Mouse (Mus musculus): ENCODE data around the gene Hs3st4.
A peak's percentile ranks its signal among the peaks of the same experiment; 100 is the strongest.

The Hs3st4 gene

DNA sequence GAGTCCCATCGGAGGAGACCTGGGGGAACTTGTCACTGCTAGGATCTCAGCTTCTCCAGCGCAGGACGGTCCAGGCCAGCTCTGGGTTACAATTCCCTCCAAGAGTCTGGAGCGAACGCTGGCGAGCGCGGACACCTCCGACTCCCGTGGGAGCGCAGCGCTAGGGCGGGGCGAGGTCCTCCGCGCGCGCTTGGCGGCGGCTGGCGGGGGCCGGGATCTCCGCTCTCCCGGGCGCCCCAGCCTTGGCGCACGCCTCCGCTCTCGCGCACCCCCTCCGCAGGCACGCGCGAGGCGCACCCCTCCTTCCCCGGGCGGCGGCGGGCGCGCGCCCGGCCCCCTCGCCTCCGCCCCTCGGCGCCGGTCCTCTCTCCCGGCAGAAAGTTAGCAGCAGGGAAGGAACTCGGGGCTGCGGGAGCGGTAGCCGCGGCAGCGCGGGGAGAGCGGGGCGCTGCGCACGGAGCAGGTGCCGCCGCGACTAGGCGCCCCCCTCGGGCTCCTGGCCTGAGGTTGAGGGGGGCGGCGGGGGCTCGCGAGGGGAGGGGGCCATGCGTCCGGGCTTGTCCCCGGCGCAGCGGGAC lies at the start of gene Hs3st4:
Gene Hs3st4 (plus strand): TSS at position 409 of the 578 bp plus-strand sequence.
- no peak for DNase-seq (ENCODE audit: low read depth, low spot score)

DNA sequence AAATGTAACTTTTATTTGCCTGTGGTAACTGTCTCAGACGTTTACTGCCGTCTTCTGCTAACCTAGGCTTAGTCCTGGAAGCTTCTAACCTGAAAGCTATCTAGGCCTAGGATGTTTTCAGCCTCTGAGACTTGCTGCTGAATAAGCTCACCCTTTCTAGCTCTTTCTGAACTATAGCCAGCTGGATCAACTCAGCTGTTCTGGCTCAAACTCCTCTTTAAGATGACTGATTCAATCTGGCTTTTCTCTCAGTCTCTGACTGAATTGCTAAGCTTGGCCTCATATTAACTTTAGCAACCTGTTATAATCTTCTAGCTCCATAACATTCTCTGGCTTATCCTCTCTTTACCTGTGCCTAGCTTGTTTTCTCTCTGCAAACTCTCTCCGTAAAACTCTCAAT lies 35.8 kb upstream of the Hs3st4 start:
- DNase-seq (ENCODE audit: low read depth, low spot score), result no peak

DNA sequence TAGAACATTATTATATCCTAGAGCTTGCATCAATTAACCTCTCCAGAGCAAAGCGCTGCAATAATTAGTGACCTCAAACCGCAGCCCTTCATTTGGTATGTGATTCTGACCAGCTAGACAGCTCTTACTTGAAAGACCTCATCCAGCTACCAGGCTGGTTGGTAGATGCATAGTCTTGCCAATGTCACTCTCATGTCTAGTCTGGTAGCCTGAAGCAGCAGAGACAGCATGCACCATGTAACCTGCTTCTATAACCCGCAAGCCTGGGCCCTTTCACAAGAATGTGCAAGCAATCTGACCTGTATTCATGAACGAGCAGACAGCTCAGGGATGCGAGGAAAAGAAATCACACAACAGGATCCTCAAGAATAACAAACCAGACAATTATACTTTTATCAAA lies 19.6 kb upstream of the Hs3st4 start:
- DNase-seq (ENCODE audit: low read depth, low spot score), result no peak

DNA sequence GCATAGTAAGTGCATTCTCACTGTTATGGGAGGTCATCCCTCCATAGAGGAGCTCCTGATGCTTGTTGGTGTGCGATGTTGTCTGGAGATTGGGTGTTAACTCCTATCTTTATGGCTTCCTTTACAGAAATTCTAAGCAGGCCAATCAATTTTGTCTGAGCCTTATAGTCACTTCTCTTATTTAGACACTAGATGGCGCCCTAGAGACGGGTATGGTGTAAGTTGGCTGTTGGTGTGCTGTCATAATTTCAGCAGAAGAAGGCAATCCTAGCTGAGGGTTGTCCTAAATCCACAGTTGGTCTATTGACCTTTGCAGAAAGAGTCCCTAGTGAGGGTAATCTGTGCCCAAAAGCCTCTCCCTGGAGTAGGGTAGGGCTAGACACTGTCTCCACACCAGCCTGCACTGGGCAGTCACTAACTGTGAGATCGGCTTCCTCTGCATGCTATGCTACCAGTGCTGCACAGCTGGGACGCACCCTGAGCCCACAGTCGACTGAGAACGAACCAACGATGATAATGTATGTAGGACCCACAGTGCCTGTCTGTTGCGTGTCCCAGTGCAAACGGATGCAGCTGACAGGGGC lies 18.0 kb upstream of the Hs3st4 start:
- DNase-seq (ENCODE audit: low read depth, low spot score), result peak; percentile 53

DNA sequence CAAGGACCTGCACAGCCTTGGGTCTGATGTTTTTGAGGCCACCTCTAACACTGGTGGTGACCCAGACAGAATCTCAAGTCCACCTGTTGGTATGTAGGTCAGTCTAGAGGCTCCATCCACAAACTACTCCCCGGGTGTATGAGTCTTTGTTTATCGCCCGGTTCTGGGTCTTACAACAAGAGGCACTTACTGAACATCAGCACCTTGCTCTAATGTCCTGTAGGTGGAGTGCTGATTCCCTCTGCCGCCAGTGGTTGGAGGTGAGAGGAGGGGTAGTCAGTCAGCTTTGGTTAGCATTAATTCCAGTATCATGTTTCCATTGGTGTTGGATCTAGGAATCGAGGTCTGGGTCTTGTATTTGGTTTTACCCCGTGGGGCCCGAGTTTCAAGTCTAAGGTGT lies 17.2 kb upstream of the Hs3st4 start:
- no peak for DNase-seq (ENCODE audit: low read depth, low spot score)

DNA sequence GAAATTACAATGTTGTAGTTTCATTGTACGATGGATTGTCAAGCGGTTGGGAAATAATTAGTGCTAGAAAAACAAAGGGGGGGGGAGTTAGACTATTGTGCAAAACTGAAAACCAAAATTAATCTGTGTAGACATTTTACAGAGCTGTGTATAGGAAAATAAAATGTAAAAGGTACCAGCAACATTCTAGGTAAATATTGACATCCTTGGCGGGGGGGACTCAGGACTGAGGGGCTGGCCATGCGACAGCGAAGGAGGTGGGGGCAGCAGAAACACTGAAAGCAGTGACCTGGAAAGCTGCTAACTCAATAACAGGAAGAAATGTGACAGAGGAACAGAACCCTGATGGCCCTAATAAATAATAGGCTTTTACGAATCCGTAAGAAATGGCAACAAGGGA lies 7.2 kb upstream of the Hs3st4 start:
- DNase-seq (ENCODE audit: low read depth, low spot score), result no peak

DNA sequence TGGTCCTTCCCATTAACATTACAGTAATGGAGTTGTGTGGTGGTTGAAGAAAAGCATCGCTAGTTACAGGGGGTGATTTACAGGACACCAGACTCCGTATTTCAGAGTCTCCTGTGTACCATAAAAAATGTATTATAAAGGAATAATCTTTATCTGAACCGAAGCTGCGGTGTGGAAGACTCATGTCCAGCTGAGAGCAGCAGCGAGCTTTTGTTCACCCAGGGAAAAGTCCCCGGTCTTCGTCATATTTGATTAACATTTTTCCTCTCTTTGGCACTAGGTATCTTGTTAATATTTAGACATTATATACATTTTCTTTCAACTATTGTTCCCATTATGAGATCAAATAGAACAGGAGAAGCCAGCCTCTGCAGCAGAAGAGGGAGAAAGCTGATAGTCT lies 1.2 kb upstream of the Hs3st4 start:
- DNase-seq (ENCODE audit: low read depth, low spot score), result no peak

DNA sequence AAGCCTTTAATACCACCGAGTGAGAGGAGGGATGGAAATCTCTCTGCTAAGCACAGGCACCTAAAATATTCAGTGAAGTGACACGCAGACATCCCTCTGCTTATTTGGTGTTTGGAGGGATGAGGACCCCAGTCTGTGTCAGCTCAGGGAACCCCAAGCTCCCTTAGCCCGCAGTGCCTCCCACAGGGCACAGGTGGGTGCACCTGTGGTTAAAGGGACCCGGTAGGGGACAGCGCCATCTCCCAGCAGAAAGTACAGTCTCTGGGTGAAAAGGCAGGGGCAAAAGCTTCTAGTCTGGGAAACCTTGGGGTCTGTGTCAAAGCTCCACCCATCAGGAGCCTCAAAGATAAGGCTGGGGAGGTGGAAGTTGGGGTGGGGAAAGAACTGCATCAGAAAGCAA lies 659 bp upstream of the Hs3st4 start:
- DNase-seq (ENCODE audit: low read depth, low spot score), result no peak

DNA sequence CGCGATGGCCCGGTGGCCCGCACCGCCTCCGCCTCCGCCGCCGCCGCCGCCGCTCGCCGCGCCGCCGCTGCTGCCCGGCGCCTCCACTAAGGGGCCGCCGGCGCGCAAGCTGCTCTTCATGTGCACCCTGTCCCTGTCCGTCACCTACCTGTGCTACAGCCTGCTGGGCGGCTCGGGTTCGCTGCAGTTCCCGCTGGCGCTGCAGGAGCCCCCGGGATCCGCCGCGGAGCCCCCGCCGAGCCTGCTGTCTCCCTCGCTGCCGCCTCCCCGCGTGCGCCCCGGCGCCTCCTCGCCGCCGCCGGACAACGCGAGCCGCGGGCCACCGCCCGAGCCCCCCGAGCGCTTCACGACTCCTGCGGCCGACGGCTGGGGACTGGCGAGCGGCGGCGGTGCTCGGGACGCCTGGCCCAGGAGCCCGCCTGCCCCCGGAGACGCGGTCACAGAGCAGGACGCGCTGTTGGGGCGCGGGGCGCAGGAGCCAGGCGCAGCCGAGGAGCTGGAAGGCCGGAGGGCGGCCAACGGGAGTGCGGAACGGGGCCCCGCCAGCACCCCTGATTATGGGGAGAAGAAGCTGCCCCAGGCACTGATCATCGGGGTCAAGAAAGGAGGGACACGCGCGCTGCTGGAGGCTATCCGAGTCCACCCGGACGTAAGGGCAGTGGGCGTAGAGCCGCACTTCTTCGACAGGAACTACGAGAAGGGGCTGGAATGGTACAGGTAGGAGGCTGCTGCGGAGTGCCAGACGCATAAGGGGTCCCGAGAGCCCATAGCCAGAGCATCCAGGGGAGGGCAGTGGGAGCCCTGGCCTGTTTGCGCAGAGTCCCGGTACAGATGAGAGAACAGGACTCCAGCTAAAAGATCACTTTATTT lies 743 bp downstream of the Hs3st4 start:
- no peak for DNase-seq (ENCODE audit: low read depth, low spot score)

DNA sequence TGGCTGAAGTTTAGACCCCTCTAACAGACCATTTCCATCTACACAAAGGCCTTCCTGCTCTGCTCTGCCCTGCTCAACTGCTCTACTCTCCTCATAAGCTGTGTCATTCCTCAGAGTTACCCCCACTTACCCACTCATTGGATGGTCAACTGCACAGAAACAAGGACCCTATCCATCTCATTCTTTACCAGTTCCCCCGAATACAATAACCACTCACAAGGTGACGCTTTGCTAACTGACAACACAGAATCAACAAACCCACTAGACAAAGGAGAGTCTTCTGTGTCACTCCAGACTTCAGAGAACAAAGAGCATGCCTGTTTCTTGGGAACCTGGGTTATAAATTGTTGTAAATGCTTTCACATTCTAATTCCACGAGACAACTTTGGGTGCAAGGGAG lies 9.5 kb downstream of the Hs3st4 start:
- no peak for DNase-seq (ENCODE audit: low read depth, low spot score)

DNA sequence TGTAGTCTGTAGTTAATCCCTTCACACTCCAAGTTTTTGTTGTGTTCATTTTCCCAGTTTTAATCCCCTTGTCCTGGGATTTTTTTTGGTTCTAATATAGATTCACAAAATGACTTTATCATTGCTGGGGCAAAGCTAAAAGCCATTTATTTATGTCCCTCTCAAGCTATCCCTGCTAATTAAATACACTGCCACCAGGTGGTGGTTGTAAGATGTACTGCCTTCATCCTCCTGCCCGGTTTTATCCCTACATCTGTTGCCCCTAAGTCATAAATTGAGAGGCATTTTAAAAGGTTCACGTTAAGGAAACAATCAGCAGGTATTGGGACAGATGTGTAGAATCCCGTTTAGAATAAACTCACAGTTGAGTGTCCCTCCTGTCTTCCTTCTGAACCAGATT lies 14.6 kb downstream of the Hs3st4 start:
- no peak for DNase-seq (ENCODE audit: low read depth, low spot score)

DNA sequence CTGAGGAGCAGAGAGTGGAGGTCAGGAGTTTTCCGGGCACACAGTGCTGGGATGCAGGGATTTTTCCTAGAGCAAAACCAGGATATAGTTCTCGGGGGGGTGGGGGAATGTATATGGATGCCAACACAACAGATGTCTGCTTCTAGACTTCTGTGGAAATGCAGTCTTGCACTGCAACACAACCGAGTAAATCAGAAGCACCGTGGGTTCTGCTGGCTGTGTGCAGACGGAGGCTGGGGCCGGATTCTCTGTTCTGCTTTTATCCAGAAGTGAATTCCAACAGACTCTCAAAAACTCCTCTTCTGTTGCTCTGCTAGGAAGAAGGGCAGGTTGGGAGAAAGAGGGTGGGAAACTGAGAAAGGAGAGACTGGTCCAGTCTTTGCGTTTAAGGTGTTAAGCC lies 15.9 kb downstream of the Hs3st4 start:
- DNase-seq (ENCODE audit: low read depth, low spot score), result no peak

DNA sequence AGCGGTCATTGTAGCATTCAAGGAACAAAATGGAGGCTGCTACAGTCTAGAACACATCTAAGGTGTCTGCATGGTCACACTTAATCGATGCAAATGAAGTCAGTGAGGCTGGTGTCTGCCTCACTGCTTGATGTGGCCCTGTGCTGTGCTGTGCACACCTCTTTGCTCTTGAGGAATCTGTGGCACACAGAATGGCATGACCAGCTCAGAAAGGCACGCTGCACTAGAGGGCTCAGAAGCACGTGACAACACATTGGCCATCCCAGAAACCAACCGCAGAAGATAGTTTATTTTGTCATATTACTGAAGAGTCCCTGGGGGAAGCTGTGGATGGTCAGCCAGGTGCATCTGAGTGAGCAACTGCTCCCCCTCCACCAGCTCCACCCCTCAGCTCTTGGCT lies 44.2 kb downstream of the Hs3st4 start:
- no peak for DNase-seq (ENCODE audit: low read depth, low spot score)

DNA sequence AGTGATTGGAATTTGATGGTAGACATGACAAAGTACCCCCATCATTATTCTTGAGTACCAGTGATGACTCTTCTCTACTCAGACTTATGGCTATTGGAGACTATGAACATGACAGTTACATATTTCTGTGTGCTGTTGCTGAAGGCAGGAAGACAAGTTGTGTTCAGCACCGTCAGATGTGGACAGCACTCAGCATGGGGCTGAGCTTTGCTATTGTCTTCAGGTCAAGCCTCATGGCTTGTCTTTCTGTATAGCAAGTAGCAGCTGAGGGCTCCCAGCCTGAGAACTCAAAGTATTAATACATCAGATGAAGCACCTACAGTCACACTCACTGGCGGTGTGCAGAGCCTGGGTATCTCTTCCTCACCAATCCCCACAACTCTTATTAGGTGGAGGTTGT lies 49.6 kb downstream of the Hs3st4 start:
- peak; percentile 55 for DNase-seq (ENCODE audit: low read depth, low spot score)

DNA sequence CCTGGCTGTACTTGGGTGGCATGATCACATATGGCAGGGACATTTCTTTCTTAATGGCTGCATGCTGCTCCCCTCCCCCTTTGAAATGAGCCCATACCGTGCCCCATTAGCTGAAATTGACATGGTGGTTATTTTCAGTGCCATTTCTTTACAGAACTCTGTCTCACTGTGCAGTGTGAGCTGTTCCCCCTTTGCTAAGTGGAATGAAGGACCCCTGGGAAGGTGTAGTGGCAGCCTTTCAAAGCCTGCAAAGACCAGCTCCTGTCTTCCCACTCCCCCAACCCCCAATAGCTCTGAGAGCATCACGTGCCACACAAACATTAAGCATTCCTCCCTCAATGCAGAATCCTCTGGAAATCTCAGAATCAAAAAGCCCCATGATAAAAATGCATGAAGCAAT lies 50.7 kb downstream of the Hs3st4 start:
- DNase-seq (ENCODE audit: low read depth, low spot score), result no peak

DNA sequence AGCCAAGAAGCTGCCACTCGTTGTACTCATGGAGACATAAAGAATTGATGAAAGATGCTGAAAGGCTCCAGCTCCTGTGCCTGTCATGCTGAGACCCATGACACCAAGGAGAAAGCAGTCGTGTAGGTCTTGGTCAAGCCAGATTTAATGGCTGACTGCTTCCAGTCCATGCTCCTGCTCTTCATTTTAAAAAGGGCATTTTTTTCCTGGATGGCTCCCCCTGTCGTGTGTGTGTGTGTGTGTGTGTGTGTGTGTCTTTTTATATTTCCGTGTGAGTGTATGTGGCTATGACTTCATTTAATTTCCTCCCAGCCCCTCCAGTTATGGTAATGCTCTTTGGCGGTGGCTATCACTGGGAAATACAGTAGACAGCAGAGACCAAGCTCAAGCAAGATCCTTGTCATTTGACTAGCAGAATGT lies 54.6 kb downstream of the Hs3st4 start:
- no peak for DNase-seq (ENCODE audit: low read depth, low spot score)

DNA sequence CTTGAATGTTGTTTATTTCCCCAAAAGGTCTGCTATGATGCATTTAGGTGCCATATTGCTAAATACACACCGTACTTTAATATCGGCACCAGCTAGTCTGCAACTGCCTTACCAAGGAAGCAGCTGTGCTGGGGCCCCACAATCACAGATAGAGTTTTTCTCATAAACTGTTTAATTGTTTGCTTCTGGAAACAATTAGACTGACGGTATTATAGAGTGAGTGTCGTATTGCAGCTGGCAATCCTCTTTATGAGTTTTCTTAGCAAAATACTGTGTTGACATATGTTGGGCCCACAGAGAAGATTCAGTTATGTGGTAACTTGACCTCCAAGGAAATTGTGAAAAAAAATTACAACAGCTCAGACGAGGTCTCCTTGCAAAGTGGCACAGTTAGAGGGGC lies 56.5 kb downstream of the Hs3st4 start:
- DNase-seq (ENCODE audit: low read depth, low spot score), result peak; percentile 64

DNA sequence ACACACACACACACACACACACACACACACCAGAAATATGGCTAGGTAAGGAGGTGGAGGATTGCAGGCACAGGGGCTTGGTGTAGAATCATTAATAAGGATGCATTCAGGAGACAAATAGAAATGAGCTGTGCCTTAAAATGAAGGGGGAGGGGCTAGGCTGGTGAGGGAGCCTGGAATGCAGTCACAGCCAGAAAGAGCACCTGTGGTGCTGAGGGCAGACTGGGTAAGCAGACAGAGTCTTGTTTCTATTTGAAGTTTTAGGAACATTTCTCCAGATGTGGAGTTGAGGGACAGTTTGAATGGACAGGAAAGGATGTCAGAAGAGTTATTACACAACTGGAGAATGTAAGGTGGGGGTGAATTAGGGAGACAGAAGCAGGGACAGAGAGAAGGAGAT lies 64.7 kb downstream of the Hs3st4 start:
- peak; percentile 40 for DNase-seq (ENCODE audit: low read depth, low spot score)

DNA sequence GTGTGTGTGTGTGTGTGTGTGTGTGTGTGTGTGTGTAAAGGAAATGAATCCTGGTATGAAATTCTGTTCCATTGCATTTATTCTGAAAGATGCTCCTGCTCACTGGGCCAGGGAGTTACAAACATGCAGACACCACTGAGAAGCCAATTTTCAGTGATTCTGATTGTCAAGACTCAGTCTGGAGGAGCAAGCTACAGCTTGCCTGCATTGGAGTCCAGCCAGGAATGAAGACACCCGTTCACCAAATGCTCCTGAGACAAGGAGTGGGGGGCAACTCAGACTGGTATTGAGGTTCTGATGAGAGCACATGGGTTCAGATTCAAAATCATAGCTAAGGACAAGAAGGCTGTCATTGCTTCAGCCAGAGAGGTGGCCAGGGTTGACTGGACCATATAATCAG lies 66.3 kb downstream of the Hs3st4 start:
- DNase-seq (ENCODE audit: low read depth, low spot score), result no peak

DNA sequence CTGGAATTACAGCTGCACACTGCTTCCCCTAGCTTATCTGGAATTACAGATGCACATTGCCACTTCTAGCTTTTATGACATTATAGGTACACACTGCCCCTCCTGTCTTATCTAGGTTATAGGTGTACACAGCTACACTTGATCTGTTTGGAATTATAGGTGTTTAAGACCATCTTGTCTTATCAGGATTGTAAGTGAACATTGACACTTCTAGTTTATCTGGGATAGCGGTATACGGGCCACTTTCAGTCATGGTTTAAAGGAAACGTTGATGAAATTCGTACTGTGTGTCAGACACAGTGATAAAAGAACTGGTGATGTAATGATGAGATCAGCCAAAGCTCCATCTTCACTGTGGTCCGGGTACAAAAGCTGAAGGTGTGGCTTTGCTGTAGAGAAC lies 67.8 kb downstream of the Hs3st4 start:
- DNase-seq (ENCODE audit: low read depth, low spot score), result no peak

DNA sequence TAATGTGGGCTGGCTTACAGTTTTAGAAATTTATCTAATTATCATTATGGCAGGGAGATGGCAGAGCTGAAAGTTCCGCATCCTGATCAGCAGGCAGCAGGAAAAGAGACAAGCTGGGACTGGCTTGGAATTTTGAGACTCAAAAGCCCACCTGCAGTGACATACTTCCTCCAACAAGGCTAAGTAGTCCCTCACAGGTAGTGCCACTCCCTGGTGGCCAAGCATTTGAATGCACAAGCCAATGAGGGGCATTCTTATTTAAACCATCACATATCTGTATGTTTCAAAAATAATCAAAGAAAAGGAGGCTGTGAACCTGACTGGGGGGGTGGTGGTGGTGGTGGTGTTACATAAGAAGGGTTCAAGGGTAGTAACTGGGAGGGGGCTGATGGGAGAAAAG lies 101.1 kb downstream of the Hs3st4 start:
- DNase-seq (ENCODE audit: low read depth, low spot score), result no peak

DNA sequence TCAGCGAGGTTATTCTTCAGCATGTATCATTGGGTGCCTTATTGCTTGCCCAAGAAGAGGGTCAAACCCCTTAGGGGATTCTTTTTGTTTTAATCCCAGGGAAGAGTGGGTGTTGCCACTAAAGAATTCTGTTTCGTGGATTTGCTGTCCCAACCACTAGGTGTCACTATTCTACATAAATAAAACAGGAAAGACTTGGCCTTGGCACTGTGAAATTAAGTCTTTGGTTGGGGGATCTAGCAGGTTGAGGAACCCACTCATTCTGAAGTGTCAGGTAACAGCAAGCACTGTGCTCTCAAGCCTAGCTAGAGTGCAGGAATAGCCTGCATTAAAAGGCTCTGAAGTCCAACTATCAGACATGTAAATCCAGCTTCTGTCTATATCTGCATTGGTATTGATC lies 146.3 kb downstream of the Hs3st4 start:
- DNase-seq (ENCODE audit: low read depth, low spot score), result peak; percentile 51

DNA sequence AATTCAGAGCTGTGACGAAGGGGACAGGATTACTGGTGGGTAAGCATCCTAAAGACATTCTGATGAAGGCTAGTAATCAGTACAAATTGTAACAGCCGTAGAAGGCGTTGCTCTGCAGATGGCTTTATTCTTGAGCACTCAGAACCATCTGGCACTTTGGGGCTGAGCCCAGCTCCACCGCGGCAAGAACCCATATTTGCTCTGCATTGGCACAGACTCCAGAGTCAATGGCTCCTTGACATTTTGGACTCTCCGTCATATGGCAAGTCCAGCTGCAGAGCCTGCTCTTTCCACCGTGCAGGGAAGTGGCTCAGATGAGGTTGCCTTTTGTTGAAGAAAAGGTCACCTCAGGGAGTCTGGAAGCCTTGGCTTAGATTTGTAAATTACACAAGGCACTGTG lies 148.6 kb downstream of the Hs3st4 start:
- no peak for DNase-seq (ENCODE audit: low read depth, low spot score)
